Mouse (Mus musculus): Measurements from ENCODE around the gene Csnk2b.

Gene Csnk2b

GRCm38 (mm10) chr17:35121871-35122303 lies at the start of gene Csnk2b:
Csnk2b (minus strand) TSS chr17:35122053.
- peak; percentile 90 for DNase-seq

- DNase-seq: peak; percentile 71
Observed at GRCm38 (mm10) chr17:35168541-35169207, 46.8 kb upstream of the Csnk2b start.

- peak; percentile 46 for DNase-seq
Observed at GRCm38 (mm10) chr17:35167794-35168193, 45.9 kb upstream of the Csnk2b start.

- peak; percentile 88 for DNase-seq
Observed at GRCm38 (mm10) chr17:35166352-35167035, 44.6 kb upstream of the Csnk2b start.

- peak; percentile 68 for DNase-seq
Observed at GRCm38 (mm10) chr17:35165451-35166155, 43.8 kb upstream of the Csnk2b start.

- peak; percentile 100 for DNase-seq
Observed at GRCm38 (mm10) chr17:35164568-35165450, 43.0 kb upstream of the Csnk2b start, which contains the start of gene Prrc2a. Prrc2a (minus strand) TSS chr17:35164897.

- DNase-seq: no peak
Observed at GRCm38 (mm10) chr17:35164218-35164567, 42.3 kb upstream of the Csnk2b start.

GRCm38 (mm10) chr17:35163326-35164081 lies 41.7 kb upstream of the Csnk2b start:
- DNase-seq: peak; percentile 65

- peak; percentile 63 for DNase-seq
Observed at GRCm38 (mm10) chr17:35162730-35163129, 40.9 kb upstream of the Csnk2b start.

- DNase-seq: no peak
Observed at GRCm38 (mm10) chr17:35162121-35162520, 40.3 kb upstream of the Csnk2b start.

- DNase-seq: no peak
Observed at GRCm38 (mm10) chr17:35161421-35161820, 39.6 kb upstream of the Csnk2b start.

- peak; percentile 37 for DNase-seq
Observed at GRCm38 (mm10) chr17:35159638-35160037, 37.8 kb upstream of the Csnk2b start.

GRCm38 (mm10) chr17:35158850-35159593 lies 37.2 kb upstream of the Csnk2b start:
- peak; percentile 13 for DNase-seq

GRCm38 (mm10) chr17:35157661-35158175 lies 35.9 kb upstream of the Csnk2b start:
- peak; percentile 26 for DNase-seq

GRCm38 (mm10) chr17:35157254-35157653 lies 35.4 kb upstream of the Csnk2b start:
- DNase-seq: no peak

- DNase-seq: no peak
Observed at GRCm38 (mm10) chr17:35156461-35157200, 34.8 kb upstream of the Csnk2b start.

GRCm38 (mm10) chr17:35155451-35155850 lies 33.6 kb upstream of the Csnk2b start:
- DNase-seq: no peak

- no peak for DNase-seq
Observed at GRCm38 (mm10) chr17:35154616-35155015, 32.8 kb upstream of the Csnk2b start.

- DNase-seq: no peak
Observed at GRCm38 (mm10) chr17:35153931-35154330, 32.1 kb upstream of the Csnk2b start.

- DNase-seq: no peak
Observed at GRCm38 (mm10) chr17:35153077-35153476, 31.2 kb upstream of the Csnk2b start.
